In the genomic region with DNA sequence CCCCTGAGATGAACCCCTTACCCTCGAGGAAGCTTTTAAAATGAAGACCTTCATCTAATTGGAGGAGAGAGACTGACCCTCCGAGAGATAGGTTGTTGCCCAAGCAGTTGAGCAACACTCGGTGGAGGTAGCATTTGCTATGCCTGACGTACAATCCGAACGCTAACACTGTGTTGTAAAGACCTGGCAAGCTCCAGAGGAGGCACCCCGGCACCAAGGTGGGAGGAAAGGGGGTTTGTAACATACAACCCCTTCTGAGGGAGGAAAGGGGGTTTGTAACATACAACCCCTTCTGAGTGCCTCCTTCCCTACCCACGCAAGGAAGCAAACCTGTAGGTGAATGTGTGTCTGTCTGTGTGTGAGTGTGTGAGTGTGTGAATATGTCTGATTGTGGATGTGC, we compare ENCODE assay signal across 22 mouse cellular contexts. TPM values are rescaled to one million over a fixed set of nuclear protein-coding genes. Genes with fewer than 3 reads are reported as not detected.
"Had no signal": no experiment of that assay in that cellular context is flagged by ENCODE, and none has a peak within 500 bp of the region (broad histone marks: within the 10 kb centered on the region; RNA-seq: fewer than 3 reads in every experiment).

No protein-coding gene starts in this region.

- H3K36me3 ChIP-seq: limb, embryonic 15.5 days; liver, embryonic 12.5 days; lung, embryonic 15.5 days; midbrain, embryonic 15.5 days; neural tube, embryonic 13.5 days had no signal

- H3K9ac ChIP-seq: limb, embryonic 15.5 days; liver, embryonic 12.5 days; lung, embryonic 15.5 days; midbrain, embryonic 15.5 days; neural tube, embryonic 13.5 days had no signal

- DNase-seq: kidney, adult 11 months; kidney, adult 9 months; kidney, postnatal 10 days; left cerebral cortex, postnatal 4 days; right cerebral cortex, adult 18-20 months; right cerebral cortex, postnatal 25 days; thymus, postnatal 4 days had no signal

- H3K27ac ChIP-seq: limb, embryonic 15.5 days; liver, embryonic 12.5 days; lung, embryonic 15.5 days; midbrain, embryonic 15.5 days; neural tube, embryonic 13.5 days had no signal

- ATAC-seq: liver, embryonic 12.5 days; midbrain, embryonic 15.5 days had no signal

- H3K4me1 ChIP-seq: limb, embryonic 15.5 days; liver, embryonic 12.5 days; lung, embryonic 15.5 days; midbrain, embryonic 15.5 days; neural tube, embryonic 13.5 days had no signal

- H3K4me3 ChIP-seq: limb, embryonic 15.5 days; liver, embryonic 12.5 days; lung, embryonic 15.5 days; midbrain, embryonic 15.5 days; neural tube, embryonic 13.5 days had no signal

- H3K4me2 ChIP-seq: limb, embryonic 15.5 days; liver, embryonic 12.5 days; lung, embryonic 15.5 days; midbrain, embryonic 15.5 days; neural tube, embryonic 13.5 days had no signal

- H3K27me3 ChIP-seq: limb, embryonic 15.5 days; lung, embryonic 15.5 days; midbrain, embryonic 15.5 days; neural tube, embryonic 13.5 days had no signal

- H3K9me3 ChIP-seq: limb, embryonic 15.5 days; liver, embryonic 12.5 days; lung, embryonic 15.5 days; midbrain, embryonic 15.5 days; neural tube, embryonic 13.5 days had no signal

RNA-seq across cellular contexts. Expression of a gene that starts 3.6 kb away (rescaled TPM):
- total RNA-seq: left cerebral cortex, adult 18-20 months had no signal
- polyA plus RNA-seq: lung, embryonic 15.5 days had no signal

RNA-seq across cellular contexts. Expression of a gene that starts 20.3 kb away (rescaled TPM):
- total RNA-seq: layer of hippocampus, adult 8-10 months; layer of hippocampus, postnatal 14 days; left cerebral cortex, adult 18-20 months; left cerebral cortex, postnatal 10 days; left cerebral cortex, postnatal 4 days; megakaryocyte-erythroid progenitor cell, adult 5-6 weeks had no signal
- polyA plus RNA-seq: large intestine, adult 2 months; limb, embryonic 15.5 days; liver, embryonic 12.5 days; liver, embryonic 16.5 days; lung, embryonic 15.5 days; midbrain, embryonic 15.5 days; neural tube, embryonic 13.5 days; small intestine, adult 2 months; stomach, embryonic 16.5 days; thymus, postnatal 0 days had no signal

RNA-seq across cellular contexts. Expression of a gene that starts 25.4 kb away (rescaled TPM):
- total RNA-seq: layer of hippocampus, adult 8-10 months; layer of hippocampus, postnatal 14 days; left cerebral cortex, adult 18-20 months; left cerebral cortex, postnatal 10 days; left cerebral cortex, postnatal 4 days; megakaryocyte-erythroid progenitor cell, adult 5-6 weeks had no signal
- polyA plus RNA-seq: large intestine, adult 2 months; limb, embryonic 15.5 days; liver, embryonic 12.5 days; liver, embryonic 16.5 days; lung, embryonic 15.5 days; midbrain, embryonic 15.5 days; neural tube, embryonic 13.5 days; small intestine, adult 2 months; stomach, embryonic 16.5 days; thymus, postnatal 0 days had no signal

RNA-seq across cellular contexts. Expression of a gene that starts 43.7 kb away (rescaled TPM):
- total RNA-seq: megakaryocyte-erythroid progenitor cell, adult 5-6 weeks had no signal
- polyA plus RNA-seq: liver, embryonic 12.5 days; liver, embryonic 16.5 days; small intestine, adult 2 months had no signal
